Comparison of ENCODE assay signal across 9 mouse cellular contexts in genomic region chrX:37022690-37023089, GRCm38 (mm10). TPM values are rescaled to one million over a fixed set of nuclear protein-coding genes. Genes with fewer than 3 reads are reported as not detected.
DNase-seq lines count a peak whose midpoint lies in the region; ATAC-seq and TF ChIP-seq lines count a peak whose summit lies in the region.
"Had no signal": no experiment of that assay in that cellular context is flagged by ENCODE, and none has a peak within 500 bp of the region (broad histone marks: within the 10 kb centered on the region; RNA-seq: fewer than 3 reads in every experiment).

No protein-coding gene starts in this region.

- no peaks in the 10 kb centered on the region for H3K36me3 ChIP-seq in kidney, adult 2 months (ENCODE audit: control insufficient read depth, insufficient read depth, low read length)
- H3K36me3 ChIP-seq in kidney, embryonic 16.5 days (ENCODE audit: insufficient read depth, low read length): no peaks in the 10 kb centered on the region
- H3K36me3 ChIP-seq in hindbrain, postnatal 0 days (ENCODE audit: insufficient read depth, low read length): no peaks in the 10 kb centered on the region
- H3K36me3 ChIP-seq: neural tube, embryonic 12.5 days had no signal

- 3% methylated on average over 3 of the region's 3 CpGs for WGBS in kidney, adult 2 months
- WGBS in kidney, embryonic 16.5 days: 22% methylated on average over 3 of the region's 3 CpGs
- 14% methylated on average over 3 of the region's 3 CpGs for WGBS in hindbrain, postnatal 0 days

- TF ChIP-seq CTCF in kidney, adult 2 months (conservative IDR thresholded peaks at IDR 0.05; ENCODE audit: insufficient read depth, insufficient read length, low read depth, low read length): peak; percentile 73
- peak; percentile 74 for TF ChIP-seq CTCF in hindbrain, postnatal 0 days (IDR thresholded peaks at IDR 0.05; ENCODE audit: low read depth)

- no peak overlapping the region for H3K27ac ChIP-seq in kidney, adult 2 months (ENCODE audit: insufficient read depth, low read depth, low read length)
- H3K27ac ChIP-seq in kidney, embryonic 16.5 days (ENCODE audit: low read length): no peak overlapping the region
- H3K27ac ChIP-seq in hindbrain, postnatal 0 days: no peak overlapping the region
- H3K27ac ChIP-seq: neural tube, embryonic 12.5 days had no signal

- no peaks in the 10 kb centered on the region for H3K27me3 ChIP-seq in kidney, adult 2 months (replicated peaks; ENCODE audit: control insufficient read depth, insufficient read depth, low read length)
- no peaks in the 10 kb centered on the region for H3K27me3 ChIP-seq in kidney, embryonic 16.5 days (ENCODE audit: insufficient read depth, low read length)
- no peaks in the 10 kb centered on the region for H3K27me3 ChIP-seq in hindbrain, postnatal 0 days (ENCODE audit: insufficient read depth, low read length)
- H3K27me3 ChIP-seq: neural tube, embryonic 12.5 days had no signal

- TF ChIP-seq POLR2A in kidney, adult 2 months (IDR thresholded peaks at IDR 0.05; ENCODE audit: low read depth, low read length): no peak

- peak; percentile 44 for DNase-seq in kidney, adult 2 months
- peak; percentile 14 for DNase-seq in adrenal gland, adult 8-10 months
- peak; percentile 71 for DNase-seq in embryo, embryonic 10.5 days (ENCODE audit: low spot score)
- DNase-seq in hindbrain, postnatal 0 days (ENCODE audit: low spot score): peak; percentile 54
- DNase-seq in left cerebral cortex, postnatal 36 days (ENCODE audit: low spot score in 2 of 2): peak; percentile 39 to 47
- DNase-seq in retina, adult 2 months (ENCODE audit: low read depth, low spot score): peak; percentile 13
- peak; percentile 68 for DNase-seq in thymus, postnatal 25 days

- ATAC-seq in kidney, embryonic 16.5 days (ENCODE audit: low FRiP score, low TSS enrichment): no peak
- no peak for ATAC-seq in hindbrain, postnatal 0 days

- intact Hi-C loops in left cerebral cortex, postnatal 36 days (cut with DNase I): loop anchor here (2.0 kb wide), 1 partner anchor 92 kb away; no protein-coding TSS in a partner anchor

- H3K4me2 ChIP-seq in kidney, embryonic 16.5 days (replicated peaks; ENCODE audit: low read depth, low read length): no peak overlapping the region
- no peak overlapping the region for H3K4me2 ChIP-seq in hindbrain, postnatal 0 days (ENCODE audit: low read depth, low read length)
- H3K4me2 ChIP-seq: neural tube, embryonic 12.5 days had no signal

- no peak overlapping the region for H3K9ac ChIP-seq in kidney, embryonic 16.5 days (replicated peaks; ENCODE audit: low read length)
- H3K9ac ChIP-seq in hindbrain, postnatal 0 days (replicated peaks; ENCODE audit: low read length): no peak overlapping the region
- H3K9ac ChIP-seq: neural tube, embryonic 12.5 days had no signal

- no peaks in the 10 kb centered on the region for H3K9me3 ChIP-seq in kidney, embryonic 16.5 days (ENCODE audit: low read length)
- no peaks in the 10 kb centered on the region for H3K9me3 ChIP-seq in hindbrain, postnatal 0 days (ENCODE audit: low read length)
- H3K9me3 ChIP-seq: neural tube, embryonic 12.5 days had no signal

- no peaks in the 10 kb centered on the region for H3K4me1 ChIP-seq in kidney, adult 2 months (ENCODE audit: control insufficient read depth, insufficient read depth, low read length)
- H3K4me1 ChIP-seq in kidney, embryonic 16.5 days (ENCODE audit: insufficient read depth, low read length): no peaks in the 10 kb centered on the region
- H3K4me1 ChIP-seq in hindbrain, postnatal 0 days (ENCODE audit: insufficient read depth, low read length): no peaks in the 10 kb centered on the region
- H3K4me1 ChIP-seq: neural tube, embryonic 12.5 days had no signal

- H3K4me3 ChIP-seq in kidney, adult 2 months (ENCODE audit: insufficient read depth, low read depth, low read length): no peak overlapping the region
- H3K4me3 ChIP-seq in kidney, embryonic 16.5 days (ENCODE audit: low read length): no peak overlapping the region
- no peak overlapping the region for H3K4me3 ChIP-seq in hindbrain, postnatal 0 days (ENCODE audit: low read length)
- H3K4me3 ChIP-seq: neural tube, embryonic 12.5 days had no signal

RNA-seq across cellular contexts. Expression of gene Sowahd, which starts 26.0 kb away (rescaled TPM):
- polyA plus RNA-seq in kidney, adult 2 months (2012; rRNA removed): 0.22 and 0.29 TPM in 2 replicates
- not detected in 2 replicates for polyA plus RNA-seq in kidney, embryonic 16.5 days (2015; fragmentation: Nextera tagmentation; extraction: Ambion mirVana)
- total RNA-seq in adrenal gland, adult 8-10 months (2022): 1 to 10 TPM in 2 of 4 experiments, under 1 TPM in 2; 0.63 to 5.0 (median 1.9) TPM
- not detected in 2 replicates for total RNA-seq in hindbrain, postnatal 0 days (2014; rRNA removed)
- 0.09 TPM in 1 of 2 replicates, not detected in the other for polyA plus RNA-seq in hindbrain, postnatal 0 days (2015; fragmentation: Nextera tagmentation; extraction: Ambion mirVana)
- total RNA-seq in left cerebral cortex, postnatal 36 days (2021): not detected
- polyA plus RNA-seq: neural tube, embryonic 12.5 days had no signal

RNA-seq across cellular contexts. Expression of gene Sept6, which starts 31.1 kb away (rescaled TPM):
- 5.3 and 5.7 TPM in 2 replicates for polyA plus RNA-seq in kidney, adult 2 months (2012; rRNA removed)
- polyA plus RNA-seq in kidney, embryonic 16.5 days (2015; fragmentation: Nextera tagmentation; extraction: Ambion mirVana): 21.5 and 23.5 TPM in 2 replicates
- 10 to 100 TPM; 21.4 to 45.9 (median 31.0) TPM for total RNA-seq in adrenal gland, adult 8-10 months (2022)
- 81.3 and 106 TPM in 2 replicates for total RNA-seq in hindbrain, postnatal 0 days (2014; rRNA removed)
- polyA plus RNA-seq in hindbrain, postnatal 0 days (2015; fragmentation: Nextera tagmentation; extraction: Ambion mirVana): 55.0 and 59.6 TPM in 2 replicates
- total RNA-seq in left cerebral cortex, postnatal 36 days (2021): 10 to 100 TPM; 57.4 to 68.4 TPM

Comparison
In these comparisons a context has a peak if more than half of its experiments do, and no peak if none do; other contexts are left out.
1. DNase-seq: peak in every context shown above with its lines; median percentile 71 in embryo, embryonic 10.5 days; 68 in thymus, postnatal 25 days; 54 in hindbrain, postnatal 0 days; 44 in kidney, adult 2 months; 43 in left cerebral cortex, postnatal 36 days; 14 in adrenal gland, adult 8-10 months; 13 in retina, adult 2 months.